Mouse (Mus musculus): ENCODE results near the gene Nupr1.

DNA sequence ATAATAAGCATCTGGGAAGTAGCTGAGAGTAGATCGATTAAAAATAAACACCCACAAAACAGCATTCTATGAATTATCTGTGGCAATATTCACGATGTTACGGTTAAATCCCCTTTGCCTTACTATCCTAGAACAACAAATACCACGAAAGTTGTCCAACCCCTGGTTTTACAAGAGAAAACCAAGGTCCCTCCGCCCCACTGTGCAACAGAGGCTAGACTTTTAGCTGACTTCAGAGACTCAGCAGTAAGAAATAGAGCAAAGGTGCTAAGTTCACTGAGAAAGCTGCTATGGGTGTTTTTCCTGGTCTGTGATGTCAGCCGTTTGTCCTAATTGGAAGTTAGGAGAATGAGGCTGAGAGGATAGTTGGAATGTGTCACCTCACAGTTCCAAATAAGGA is 46.9 kb downstream of the Nupr1 start:
- TF ChIP-seq GATA1 (IDR thresholded peaks at IDR 0.05; ENCODE audit: low read length) (no peak), TAL1 (IDR thresholded peaks at IDR 0.05; ENCODE audit: low read length) (no peak)

All from erythroblast, embryonic 14.5 days (primary cell).